In genomic region chr10:115236733-115237132, GRCm38 (mm10) we compare ENCODE assay signal across 22 mouse cellular contexts. TPM values are rescaled to one million over a fixed set of nuclear protein-coding genes. Genes with fewer than 3 reads are reported as not detected.
A peak's percentile ranks its signal among the peaks of the same experiment; 100 is the strongest.
DNase-seq lines count a peak whose midpoint lies in the region; ATAC-seq and TF ChIP-seq lines count a peak whose summit lies in the region.
"Had no signal": no experiment of that assay in that cellular context is flagged by ENCODE, and none has a peak within 500 bp of the region (broad histone marks: within the 10 kb centered on the region; RNA-seq: fewer than 3 reads in every experiment).

No protein-coding gene starts in this region.

- TF ChIP-seq CTCF in CH12.LX (conservative IDR thresholded peaks at IDR 0.05 in 1 of 2, IDR thresholded peaks at IDR 0.05 in 1 of 2; ENCODE audit: low read depth in 2 of 2, low read length in 2 of 2) = no peak
- no peak for TF ChIP-seq CTCF in Patski (IDR thresholded peaks at IDR 0.05)
- no peak for TF ChIP-seq CTCF in liver, postnatal 0 days (IDR thresholded peaks at IDR 0.05; ENCODE audit: low read depth)
- TF ChIP-seq CTCF in layer of hippocampus, adult 2 months (conservative IDR thresholded peaks at IDR 0.05) = no peak

- H3K4me1 ChIP-seq in CH12.LX (ENCODE audit: control insufficient read depth in 1 of 2, insufficient read depth in 2 of 2) = peaks cover 9 to 59% of the 10 kb centered on the region in 2 experiments
- peaks cover 6% of the 10 kb centered on the region for H3K4me1 ChIP-seq in liver, postnatal 0 days (ENCODE audit: insufficient read depth)
- no peaks in the 10 kb centered on the region for H3K4me1 ChIP-seq in hindbrain, embryonic 16.5 days (ENCODE audit: control insufficient read depth, insufficient read depth, low read depth, low read length)
- H3K4me1 ChIP-seq in kidney, embryonic 15.5 days = no peaks in the 10 kb centered on the region
- H3K4me1 ChIP-seq: limb, embryonic 12.5 days; neural tube, embryonic 12.5 days had no signal

- DNase-seq in CH12.LX (ENCODE audit: extremely low read depth) (peak; percentile 63), Patski (ENCODE audit: low read depth, low spot score) (no peak)
- no peak for DNase-seq in liver, postnatal 0 days
- DNase-seq in cerebellum, adult 8-10 months = no peak
- DNase-seq in layer of hippocampus, adult 2 months (ENCODE audit: low spot score in 2 of 2) = no peak
- DNase-seq: adrenal gland, postnatal 10 days; cerebellum, adult 9-11 months; embryo, embryonic 11 days; gastrocnemius, postnatal 36 days; thymus, postnatal 14 days had no signal

- no peak for TF ChIP-seq POLR2A in CH12.LX (IDR thresholded peaks at IDR 0.05; ENCODE audit: low read depth, low read length)

- WGBS in liver, postnatal 0 days (ENCODE audit: insufficient replicate concordance) = 50% methylated on average over 4 of the region's 4 CpGs
- WGBS in hindbrain, embryonic 16.5 days = 91% methylated on average over 4 of the region's 4 CpGs
- 75% methylated on average over 4 of the region's 4 CpGs for WGBS in kidney, embryonic 15.5 days

- in situ Hi-C loops in CH12.LX (cut with MboI; ENCODE audit: low pct_ligation_motif_present, low pct_unique_long_range_greater_than_20kb, low sequenced_read_pairs) = no loop called here
- in situ Hi-C loops in Patski (cut with MboI; ENCODE audit: low pct_unique_long_range_greater_than_20kb) = no loop called here

- POLR2A ChIA-PET in Patski (lab: Charles Lee) = no interaction called here

- dilution Hi-C loops in CH12.LX (cut with MboI; ENCODE audit: extremely low pct_ligation_motif_present, extremely low pct_unique_long_range_greater_than_20kb, low sequenced_read_pairs) = no loop called here

- H3K27me3 ChIP-seq in CH12.LX (replicated peaks) (no peaks in the 10 kb centered on the region), Patski (no peaks in the 10 kb centered on the region)
- H3K27me3 ChIP-seq in liver, postnatal 0 days (ENCODE audit: insufficient read depth, low read length) = no peaks in the 10 kb centered on the region
- H3K27me3 ChIP-seq in hindbrain, embryonic 16.5 days (replicated peaks; ENCODE audit: control insufficient read depth, insufficient read depth, low read length) = no peaks in the 10 kb centered on the region
- no peaks in the 10 kb centered on the region for H3K27me3 ChIP-seq in kidney, embryonic 15.5 days
- H3K27me3 ChIP-seq: limb, embryonic 12.5 days; neural tube, embryonic 12.5 days had no signal

- H3K79me2 ChIP-seq in CH12.LX (replicated peaks; ENCODE audit: control insufficient read depth, extremely low read depth, insufficient read depth, poor library complexity, severe bottlenecking) = peaks cover 8% of the 10 kb centered on the region

- peaks cover 37 to 74% of the 10 kb centered on the region in 2 experiments for H3K36me3 ChIP-seq in CH12.LX (replicated peaks in 1 of 2; ENCODE audit: control insufficient read depth in 1 of 2, insufficient read depth in 1 of 2, low read length in 1 of 2)
- peaks cover 35% of the 10 kb centered on the region for H3K36me3 ChIP-seq in liver, postnatal 0 days (replicated peaks; ENCODE audit: insufficient read depth, low read length)
- H3K36me3 ChIP-seq in hindbrain, embryonic 16.5 days (ENCODE audit: control insufficient read depth, insufficient read depth, low read length) = peaks cover 12% of the 10 kb centered on the region
- H3K36me3 ChIP-seq in kidney, embryonic 15.5 days = peaks cover 59% of the 10 kb centered on the region

- ATAC-seq in Patski = peak; percentile 51
- ATAC-seq in hematopoietic stem cell, adult 5-6 weeks (replicated peaks in 1 of 2; ENCODE audit: insufficient read depth in 1 of 2, low FRiP score in 2 of 2, low TSS enrichment in 1 of 2, low read depth in 1 of 2, poor library complexity in 2 of 2, severe bottlenecking in 2 of 2) = peak; percentile 81 to 83
- ATAC-seq in liver, postnatal 0 days = no peak
- no peak for ATAC-seq in hindbrain, embryonic 16.5 days
- ATAC-seq in kidney, embryonic 15.5 days (replicated peaks; ENCODE audit: low FRiP score) = no peak
- ATAC-seq: forebrain, embryonic 14.5 days had no signal

- CTCF ChIA-PET in Patski (lab: Charles Lee) = no interaction called here

- H3K4me2 ChIP-seq in CH12.LX (ENCODE audit: insufficient read depth, low read depth, poor library complexity, severe bottlenecking) = no peak overlapping the region
- no peak overlapping the region for H3K4me2 ChIP-seq in liver, postnatal 0 days (ENCODE audit: low read depth, low read length)
- no peak overlapping the region for H3K4me2 ChIP-seq in hindbrain, embryonic 16.5 days (ENCODE audit: low read length)
- H3K4me2 ChIP-seq in kidney, embryonic 15.5 days = no peak overlapping the region
- H3K4me2 ChIP-seq: heart, embryonic 11.5 days; limb, embryonic 12.5 days; midbrain, embryonic 11.5 days; neural tube, embryonic 12.5 days had no signal

- H3K9me3 ChIP-seq in CH12.LX (replicated peaks; ENCODE audit: low read length) = no peaks in the 10 kb centered on the region
- no peaks in the 10 kb centered on the region for H3K9me3 ChIP-seq in liver, postnatal 0 days (ENCODE audit: low read length)
- H3K9me3 ChIP-seq in hindbrain, embryonic 16.5 days (ENCODE audit: control insufficient read depth, low read length) = no peaks in the 10 kb centered on the region
- no peaks in the 10 kb centered on the region for H3K9me3 ChIP-seq in kidney, embryonic 15.5 days (replicated peaks)
- H3K9me3 ChIP-seq: limb, embryonic 12.5 days; neural tube, embryonic 12.5 days had no signal

- no peak for TF ChIP-seq EP300 in CH12.LX (IDR thresholded peaks at IDR 0.05; ENCODE audit: low read length)
- no peak for TF ChIP-seq EP300 in liver, postnatal 0 days (IDR thresholded peaks at IDR 0.05; ENCODE audit: low read depth)

- H3K4me3 ChIP-seq in CH12.LX (replicated peaks in 1 of 3; ENCODE audit: low read depth in 2 of 3, low read length in 2 of 3, poor library complexity in 1 of 3) = no peak overlapping the region
- no peak overlapping the region for H3K4me3 ChIP-seq in liver, postnatal 0 days (ENCODE audit: low read depth, low read length)
- no peak overlapping the region for H3K4me3 ChIP-seq in hindbrain, embryonic 16.5 days (ENCODE audit: low read length)
- H3K4me3 ChIP-seq in kidney, embryonic 15.5 days (replicated peaks) = no peak overlapping the region
- no peak overlapping the region for H3K4me3 ChIP-seq in layer of hippocampus, adult 2 months
- H3K4me3 ChIP-seq: left cerebral cortex, adult 2 months; limb, embryonic 12.5 days; neural tube, embryonic 12.5 days had no signal

- TF ChIP-seq RAD21 in CH12.LX (IDR thresholded peaks at IDR 0.05; ENCODE audit: low read depth, low read length) = no peak

- no peak overlapping the region for H3K9ac ChIP-seq in CH12.LX (ENCODE audit: insufficient read depth, low read depth)
- no peak overlapping the region for H3K9ac ChIP-seq in liver, postnatal 0 days (replicated peaks)
- H3K9ac ChIP-seq in hindbrain, embryonic 16.5 days (ENCODE audit: low read depth, low read length) = no peak overlapping the region
- no peak overlapping the region for H3K9ac ChIP-seq in kidney, embryonic 15.5 days
- H3K9ac ChIP-seq: limb, embryonic 12.5 days; neural tube, embryonic 12.5 days had no signal

- no peak overlapping the region; the same call in 1 of the 2 replicates for H3K27ac ChIP-seq in CH12.LX (ENCODE audit: insufficient read depth, low read depth)
- 0 out of 2 replicates have a peak overlapping the region, but pooled peaks have one; percentile 1 for H3K27ac ChIP-seq in liver, postnatal 0 days (ENCODE audit: low read depth)
- H3K27ac ChIP-seq in hindbrain, embryonic 16.5 days (ENCODE audit: low read depth, low read length) = no peak overlapping the region
- H3K27ac ChIP-seq in kidney, embryonic 15.5 days = no peak overlapping the region
- no peak overlapping the region for H3K27ac ChIP-seq in layer of hippocampus, adult 2 months
- H3K27ac ChIP-seq: left cerebral cortex, adult 2 months; limb, embryonic 12.5 days; neural tube, embryonic 12.5 days had no signal

TF ChIP-seq in CH12.LX, 34 proteins besides CTCF, POLR2A, EP300 and RAD21:
- TF ChIP-seq E2F4 (IDR thresholded peaks at IDR 0.05; ENCODE audit: insufficient replicate concordance, low read depth, low read length) (no peak), MAFK (IDR thresholded peaks at IDR 0.05; ENCODE audit: insufficient replicate concordance, low read length) (peak; percentile 72; the same call in 1 of the 2 replicates), UBTF (IDR thresholded peaks at IDR 0.05; ENCODE audit: low read depth, low read length) (no peak), BHLHE40 (IDR thresholded peaks at IDR 0.05; ENCODE audit: low read depth, low read length) (peak; percentile 72), MXI1 (IDR thresholded peaks at IDR 0.05; ENCODE audit: low read depth, low read length) (0 out of 2 replicates have a peak, but pooled peaks have one; percentile 13)
TF ChIP-seq in CH12.LX: peak in this region for 3.

RNA-seq across cellular contexts. Expression of gene Tbc1d15, which starts 14.5 kb away (rescaled TPM):
- total RNA-seq in CH12.LX (2012; rRNA removed) = 10.5 and 13.4 TPM in 2 replicates
- total RNA-seq in CH12.LX (2014; rRNA removed) = 21.4 and 23.3 TPM in 2 replicates
- 59.5 and 75.6 TPM in 2 replicates for polyA plus RNA-seq in CH12.LX (2012; ENCODE audit: insufficient read length, low read depth)
- polyA plus RNA-seq in Patski (2021) = 116 TPM
- 39.6 and 43.7 TPM in 2 replicates for total RNA-seq in hematopoietic stem cell, adult 5-6 weeks (2017)
- polyA plus RNA-seq in liver, postnatal 0 days (2015; fragmentation: Nextera tagmentation; extraction: Ambion mirVana) = 36.7 and 38.5 TPM in 2 replicates
- polyA plus RNA-seq in hindbrain, embryonic 16.5 days (2015; fragmentation: Nextera tagmentation; extraction: Ambion mirVana) = 26.9 and 28.6 TPM in 2 replicates
- 52.3 and 57.0 TPM in 2 replicates for polyA plus RNA-seq in kidney, embryonic 15.5 days (2015; fragmentation: Nextera tagmentation; extraction: Ambion mirVana)
- total RNA-seq in layer of hippocampus, adult 2 months (2021) = 10 to 100 TPM; 59.2 to 67.2 TPM

RNA-seq across cellular contexts. Expression of gene Tph2, which starts 51.9 kb away (rescaled TPM):
- total RNA-seq in CH12.LX (2012; rRNA removed) = 0.42 and 0.55 TPM in 2 replicates
- total RNA-seq in CH12.LX (2014; rRNA removed) = 0.42 and 0.43 TPM in 2 replicates
- polyA plus RNA-seq in CH12.LX (2012; ENCODE audit: insufficient read length, low read depth) = 0.46 and 0.54 TPM in 2 replicates
- not detected for polyA plus RNA-seq in Patski (2021)
- not detected in 2 replicates for total RNA-seq in hematopoietic stem cell, adult 5-6 weeks (2017)
- not detected in 2 replicates for polyA plus RNA-seq in liver, postnatal 0 days (2015; fragmentation: Nextera tagmentation; extraction: Ambion mirVana)
- 10.9 and 13.8 TPM in 2 replicates for polyA plus RNA-seq in hindbrain, embryonic 16.5 days (2015; fragmentation: Nextera tagmentation; extraction: Ambion mirVana)
- polyA plus RNA-seq in kidney, embryonic 15.5 days (2015; fragmentation: Nextera tagmentation; extraction: Ambion mirVana) = not detected in 2 replicates
- under 1 TPM; 0.36 to 0.56 TPM for total RNA-seq in layer of hippocampus, adult 2 months (2021)
- total RNA-seq: adrenal gland, postnatal 10 days; gastrocnemius, postnatal 36 days; heart, postnatal 25 days; monocyte, adult 5-6 weeks had no signal
- polyA plus RNA-seq: heart, embryonic 11.5 days; limb, embryonic 12.5 days; lung, embryonic 16.5 days had no signal

Comparison
In these comparisons a context has a peak if more than half of its experiments do, and no peak if none do; other contexts are left out.
1. ATAC-seq: peak in Patski (single experiment) and hematopoietic stem cell, adult 5-6 weeks (2 of 2); none in liver, postnatal 0 days (single experiment), hindbrain, embryonic 16.5 days (single experiment) and kidney, embryonic 15.5 days (single experiment).